Mouse (Mus musculus): ENCODE data around the gene Ephx4. TPM values are rescaled to one million over a fixed set of nuclear protein-coding genes. Genes with fewer than 3 reads are reported as not detected.

The Ephx4 gene
- total RNA-seq, 2 experiments from 2014 or later: 0.31 to 0.33 TPM

DNA sequence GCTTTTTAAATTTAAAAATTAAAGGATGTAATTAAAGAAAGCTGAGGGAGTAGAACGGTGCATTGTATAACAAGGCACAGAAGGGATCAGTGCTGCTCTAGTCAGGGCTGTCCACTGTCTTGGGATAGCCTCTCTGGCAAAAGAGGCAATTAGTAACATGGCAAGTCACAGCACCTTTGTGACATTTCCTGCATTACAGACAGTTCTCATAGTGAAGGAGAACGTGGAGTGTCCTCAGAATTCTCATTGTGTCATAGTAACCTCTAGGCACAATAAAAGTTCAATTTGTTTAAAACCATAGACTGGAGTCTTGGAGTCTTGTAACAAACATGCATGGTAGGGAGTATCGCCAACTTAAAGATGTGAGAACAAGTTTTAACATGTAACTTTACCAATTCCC lies 28.7 kb downstream of the Ephx4 start, which contains the start of gene Lpcat2b:
Gene Lpcat2b (plus strand): TSS at position 301 of the 400 bp plus-strand sequence.
- intact Hi-C loops (cut with DNase I): no loop called here
- DNase-seq: no peak

DNA sequence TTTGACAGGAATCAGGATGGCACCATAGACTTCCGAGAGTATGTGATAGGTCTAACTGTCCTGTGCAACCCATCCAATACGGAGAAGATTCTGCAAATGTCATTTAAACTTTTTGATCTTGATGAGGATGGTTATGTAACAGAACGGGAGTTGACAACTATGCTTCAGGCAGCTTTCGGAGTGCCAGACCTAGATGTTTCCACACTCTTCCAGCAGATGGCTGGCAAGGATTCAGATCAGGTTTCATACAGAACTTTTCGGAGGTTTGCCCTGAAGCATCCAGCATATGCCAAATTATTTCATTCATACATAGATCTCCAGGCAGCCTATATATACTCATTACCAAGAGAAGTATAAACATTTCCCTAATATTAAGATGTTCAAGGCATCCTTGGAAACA lies 31.5 kb downstream of the Ephx4 start:
- intact Hi-C loops (cut with DNase I): no loop called here
- no peak for DNase-seq

DNA sequence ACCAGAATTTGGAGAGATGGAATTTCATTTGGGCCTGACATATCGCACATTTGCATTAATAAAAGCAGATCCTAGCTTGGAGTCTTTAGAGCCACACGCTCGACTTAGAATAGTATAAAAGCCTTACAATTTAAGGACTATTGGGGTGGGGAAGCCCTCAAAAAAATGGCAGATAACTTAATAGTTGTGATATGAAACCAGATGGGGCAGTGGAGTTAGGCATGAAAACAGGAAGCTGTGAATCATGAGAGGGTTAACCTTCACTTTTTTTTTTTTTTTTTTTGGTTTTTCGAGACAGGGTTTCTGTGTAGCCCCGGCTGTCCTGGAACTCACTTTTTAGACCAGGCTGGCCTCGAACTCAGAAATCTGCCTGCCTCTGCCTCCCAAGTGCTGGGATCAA lies 33.6 kb downstream of the Ephx4 start:
- intact Hi-C loops (cut with DNase I): loop anchor here (5.0 kb wide), 1 partner anchor 74 kb away; no protein-coding TSS in a partner anchor
- DNase-seq: no peak

DNA sequence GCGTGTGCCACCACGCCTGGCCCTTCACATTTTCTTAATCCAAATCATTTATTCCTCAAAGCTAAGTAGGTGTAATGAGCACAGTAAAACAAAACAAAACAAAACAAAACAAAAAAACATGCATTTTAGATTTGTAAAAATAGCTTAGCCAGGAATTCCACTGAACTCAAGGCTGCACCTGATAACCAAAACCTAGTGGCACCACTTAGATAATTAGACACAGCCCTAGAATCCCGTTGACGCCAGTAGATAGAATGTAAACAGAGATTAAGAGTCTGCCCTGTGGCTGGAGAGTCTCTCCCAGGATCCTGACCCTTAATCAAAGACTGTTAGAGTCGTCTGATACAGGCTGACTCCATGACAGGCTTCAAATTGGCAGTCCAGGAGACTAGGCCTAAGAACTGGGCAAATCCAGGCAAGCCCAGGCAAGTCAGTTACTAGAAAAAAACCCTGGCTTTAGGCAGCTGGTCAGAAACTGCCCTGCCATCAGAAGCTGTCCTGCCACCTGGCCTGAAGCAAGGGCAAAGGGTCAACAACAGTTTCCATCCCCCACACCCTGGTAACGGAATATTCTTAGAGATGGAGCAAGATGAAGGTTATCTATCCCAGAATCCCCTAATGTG lies 34.2 kb downstream of the Ephx4 start:
- intact Hi-C loops (cut with DNase I): loop anchor here (5.0 kb wide), 1 partner anchor 74 kb away; no protein-coding TSS in a partner anchor
- DNase-seq: no peak

DNA sequence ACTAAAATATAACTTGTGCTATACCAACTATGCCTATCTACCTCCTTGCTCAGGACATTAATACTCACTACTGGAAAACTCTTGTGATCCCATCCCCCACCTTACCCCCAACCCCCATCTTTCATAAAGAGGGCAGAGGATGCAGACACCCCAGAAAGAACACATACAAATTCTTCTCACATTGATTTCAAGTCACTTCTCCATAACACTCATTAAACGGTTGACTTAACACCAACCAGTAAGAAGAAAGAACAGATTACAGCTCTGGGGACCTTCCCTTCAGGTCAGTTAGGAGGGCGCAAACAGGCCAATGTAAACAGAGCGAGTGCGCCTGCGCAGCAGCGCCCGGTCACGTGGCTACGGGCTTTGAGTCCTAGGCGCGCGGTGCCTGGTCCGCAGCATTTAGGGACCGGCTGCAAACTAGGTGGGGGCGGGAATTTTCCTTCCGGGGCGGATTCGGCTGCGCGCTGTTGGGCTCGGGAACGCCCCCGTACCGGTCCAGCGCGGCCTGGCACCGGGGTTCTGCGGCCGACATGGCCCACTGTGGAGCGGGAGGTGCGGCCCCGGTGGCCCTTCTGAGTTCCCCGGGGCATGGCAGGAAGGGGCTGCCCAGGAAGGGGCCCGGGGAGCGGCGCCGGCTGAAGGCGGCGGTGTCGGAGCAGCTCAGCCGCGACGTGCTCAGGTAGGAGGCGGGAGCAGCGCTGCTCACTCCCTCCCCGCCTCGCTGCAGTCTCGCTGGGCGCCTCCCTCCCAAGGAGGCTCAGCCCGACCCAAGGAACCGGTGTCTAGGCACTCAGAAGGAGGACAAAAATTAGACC lies 35.1 kb downstream of the Ephx4 start, which contains the start of gene Btbd8:
Gene Btbd8 (plus strand): TSS at position 534 of the 818 bp plus-strand sequence.
- DNase-seq: peak; percentile 94
- intact Hi-C loops (cut with DNase I): loop anchor here (5.0 kb wide), 1 partner anchor 75 kb away; no protein-coding TSS in a partner anchor

DNA sequence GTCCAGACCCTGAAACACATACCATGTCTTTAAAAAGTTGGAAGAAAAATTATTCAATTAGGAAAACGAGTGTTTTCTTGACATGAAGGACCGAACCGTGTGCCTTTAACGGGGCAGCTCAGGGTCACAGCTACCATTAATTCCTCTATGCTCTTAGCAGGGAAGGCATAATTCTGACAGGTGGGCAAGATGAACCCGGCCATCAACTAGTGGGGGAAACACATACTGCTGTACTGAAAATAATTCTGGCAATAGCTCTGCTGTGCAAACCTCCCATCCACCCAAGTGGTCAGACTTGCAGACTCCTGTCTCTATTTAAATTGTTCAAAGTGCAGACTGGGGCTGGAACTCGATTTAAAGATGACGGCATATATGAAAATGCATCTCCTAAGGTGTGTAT lies 35.8 kb downstream of the Ephx4 start:
- DNase-seq: no peak
- intact Hi-C loops (cut with DNase I): loop anchor here (5.0 kb wide), 1 partner anchor 76 kb away; no protein-coding TSS in a partner anchor

DNA sequence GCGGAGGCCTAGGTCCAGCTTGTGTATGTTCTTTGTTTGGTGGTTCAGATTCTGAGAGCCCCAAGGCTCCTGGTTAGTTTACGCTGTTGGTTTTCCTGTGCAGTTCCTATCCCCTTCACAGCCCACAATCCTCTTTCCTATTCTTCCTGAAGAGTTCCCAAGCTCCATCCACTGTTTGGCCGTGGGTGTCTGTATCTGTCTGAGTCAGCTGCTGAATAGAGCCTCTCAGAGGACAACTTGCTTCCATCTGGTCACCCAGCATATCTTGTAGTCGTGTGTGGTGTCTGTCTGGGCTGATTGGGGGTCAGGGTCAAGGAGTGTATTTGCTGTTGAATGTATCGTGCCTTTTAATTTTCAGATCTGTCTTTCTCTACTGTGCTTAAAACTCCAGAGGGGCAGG lies 39.3 kb downstream of the Ephx4 start:
- intact Hi-C loops (cut with DNase I): no loop called here
- no peak for DNase-seq

DNA sequence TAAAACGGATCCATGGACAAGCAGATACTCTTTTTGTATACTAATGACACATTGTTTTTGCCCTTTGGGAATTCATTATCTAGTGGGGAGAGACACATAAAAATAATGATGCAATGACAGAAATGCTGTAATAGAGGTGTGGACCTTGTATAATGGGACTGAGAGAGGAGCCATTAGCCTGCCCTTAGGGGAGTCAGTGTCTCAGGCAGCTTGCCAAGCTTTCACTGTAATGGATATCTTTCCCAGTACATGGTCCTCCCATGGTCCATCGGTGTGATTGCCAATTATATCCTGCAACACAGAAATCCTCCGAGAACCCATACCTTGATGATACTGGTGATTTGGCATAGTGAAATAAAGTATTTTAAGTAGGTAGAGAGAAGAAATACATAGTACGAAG lies 41.7 kb downstream of the Ephx4 start:
- intact Hi-C loops (cut with DNase I): no loop called here
- DNase-seq: no peak

DNA sequence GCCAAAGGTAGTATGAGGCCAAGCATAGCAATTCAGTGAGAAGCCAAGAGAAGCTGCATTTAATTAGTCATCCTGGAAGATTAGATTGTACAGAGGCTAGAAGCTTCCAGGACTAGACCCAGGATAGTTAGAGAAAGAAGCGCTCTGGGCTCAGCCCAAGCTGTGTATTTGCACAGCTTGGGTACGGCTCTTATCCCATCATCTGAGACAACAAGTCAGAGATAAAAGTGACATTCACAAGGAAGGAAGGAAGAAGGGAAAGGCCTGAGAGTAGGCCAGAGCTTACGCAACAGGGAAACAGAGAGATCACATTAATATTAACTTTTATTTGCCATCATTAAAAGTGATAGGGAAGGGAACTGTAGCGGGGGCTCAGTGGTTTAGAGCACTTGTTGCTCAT lies 45.4 kb downstream of the Ephx4 start:
- intact Hi-C loops (cut with DNase I): no loop called here
- no peak for DNase-seq

DNA sequence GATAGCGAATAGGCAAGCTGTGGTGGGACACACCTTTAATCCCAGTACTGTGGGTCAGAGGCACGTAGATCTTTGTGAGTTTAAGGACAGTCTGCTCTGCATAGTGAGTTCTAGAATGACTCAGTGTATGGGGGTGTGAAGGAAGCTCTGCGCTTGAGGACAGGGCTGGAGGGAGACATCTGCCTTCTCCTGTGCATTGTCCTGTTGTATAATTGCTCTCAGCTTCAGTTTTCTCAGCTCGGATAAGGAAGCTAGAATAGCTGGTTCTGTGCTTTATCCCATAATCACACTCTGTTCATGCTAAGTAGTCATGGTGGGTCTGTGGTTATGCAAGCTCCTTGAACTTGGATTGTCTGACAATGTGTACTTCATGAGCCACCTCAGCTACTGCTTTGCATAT lies 46.2 kb downstream of the Ephx4 start:
- DNase-seq: no peak
- intact Hi-C loops (cut with DNase I): no loop called here

DNA sequence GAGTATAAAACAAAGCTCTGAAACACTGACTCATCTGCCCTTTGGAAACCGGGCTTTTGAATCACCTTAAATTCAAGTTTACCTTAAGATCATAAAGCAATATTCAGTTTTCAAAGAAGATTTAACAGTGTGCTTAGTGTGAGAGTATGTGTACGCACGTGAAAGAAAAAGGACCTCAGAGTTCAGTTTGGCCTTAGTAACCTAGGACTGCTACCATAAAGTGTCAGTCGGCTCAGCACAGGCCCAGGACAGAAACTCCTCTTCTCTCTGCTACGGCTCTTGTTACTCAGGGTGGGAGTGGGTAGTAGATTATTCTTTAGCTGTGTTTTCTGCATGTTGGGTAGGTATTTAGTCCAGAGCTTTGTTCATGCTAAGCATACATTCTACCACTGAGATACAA lies 47.1 kb downstream of the Ephx4 start:
- DNase-seq: no peak
- intact Hi-C loops (cut with DNase I): no loop called here

DNA sequence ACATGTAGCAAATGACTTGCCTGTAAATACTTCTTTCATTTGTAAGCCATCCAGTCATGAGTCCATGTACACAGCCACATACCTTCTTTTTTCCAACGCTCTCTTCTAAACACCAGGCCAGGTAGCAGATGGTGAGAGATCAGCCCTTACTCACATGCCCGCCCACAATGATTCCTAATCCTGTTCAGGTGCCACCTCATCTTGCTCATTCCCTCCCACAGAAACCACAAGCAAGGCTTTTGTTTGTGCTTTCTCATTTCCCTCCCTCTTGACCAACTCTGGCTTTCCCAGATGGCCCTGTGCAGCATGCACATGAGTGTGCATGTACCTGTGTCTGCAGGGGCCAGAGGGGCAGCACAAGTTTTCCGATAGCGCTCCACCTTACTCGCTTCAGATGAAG lies 47.8 kb downstream of the Ephx4 start:
- DNase-seq: no peak
- intact Hi-C loops (cut with DNase I): no loop called here

DNA sequence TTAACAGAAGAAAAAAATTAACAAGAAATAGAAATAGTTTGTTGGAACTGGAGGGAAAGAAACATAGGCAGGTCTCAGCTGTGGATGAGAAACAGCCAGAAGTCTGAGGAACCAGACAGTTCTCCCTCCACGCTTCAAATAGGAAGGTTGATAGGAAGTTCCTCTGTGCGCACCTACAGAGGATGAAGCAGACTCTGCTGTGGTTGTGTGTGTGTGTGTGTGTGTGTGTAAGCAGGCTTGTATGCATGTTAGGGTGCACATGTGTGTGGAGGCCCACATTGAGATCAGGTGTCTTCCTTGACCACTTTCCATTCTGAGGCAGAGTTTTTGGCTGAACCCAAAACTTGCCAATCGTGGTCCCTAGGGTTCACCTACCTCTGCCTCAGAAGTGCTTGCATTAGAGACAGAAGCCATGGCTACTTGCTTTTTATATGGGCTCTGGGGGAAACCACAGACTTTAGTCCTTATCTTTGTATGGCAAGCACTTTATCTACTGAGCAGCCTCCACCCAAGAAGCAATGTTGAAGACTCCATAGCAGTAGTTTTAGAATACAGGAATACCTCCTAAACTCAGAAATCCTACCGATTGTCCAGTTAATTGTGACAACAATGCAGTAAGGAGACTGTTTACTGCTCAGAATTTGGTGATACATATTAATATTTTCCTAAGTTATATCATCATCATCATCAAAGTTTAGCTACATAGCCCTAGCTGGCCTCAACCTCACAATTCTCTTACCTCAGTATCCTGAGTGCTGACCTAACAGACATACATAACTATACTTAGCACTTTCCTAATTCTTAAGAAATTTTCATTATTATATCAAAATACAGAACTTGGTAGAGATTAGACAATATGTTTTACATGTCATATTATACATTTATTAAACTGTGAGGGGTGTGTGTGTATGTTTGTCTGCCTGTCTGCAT lies 59.9 kb downstream of the Ephx4 start:
- DNase-seq: no peak
- intact Hi-C loops (cut with DNase I): no loop called here

DNA sequence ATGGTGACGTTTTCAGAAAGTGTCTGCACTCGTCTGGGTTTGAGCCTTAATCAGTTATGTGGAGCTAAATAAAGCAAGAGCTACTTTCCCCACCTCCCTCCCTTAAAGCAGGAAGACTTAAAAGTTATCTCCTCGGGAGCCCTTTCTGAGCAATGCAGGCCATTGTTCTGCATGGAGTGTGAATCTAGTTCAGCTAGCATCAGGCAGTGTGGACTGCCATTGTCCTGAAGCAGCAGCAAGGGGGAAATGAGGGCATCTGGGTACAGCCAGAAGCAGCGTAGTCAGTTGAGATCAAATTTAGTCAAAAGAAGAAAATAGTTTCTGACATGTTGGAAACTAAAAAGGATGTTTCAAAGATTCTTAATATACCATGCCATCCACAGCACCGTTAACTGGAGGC lies 64.0 kb downstream of the Ephx4 start:
- intact Hi-C loops (cut with DNase I): no loop called here
- no peak for DNase-seq

DNA sequence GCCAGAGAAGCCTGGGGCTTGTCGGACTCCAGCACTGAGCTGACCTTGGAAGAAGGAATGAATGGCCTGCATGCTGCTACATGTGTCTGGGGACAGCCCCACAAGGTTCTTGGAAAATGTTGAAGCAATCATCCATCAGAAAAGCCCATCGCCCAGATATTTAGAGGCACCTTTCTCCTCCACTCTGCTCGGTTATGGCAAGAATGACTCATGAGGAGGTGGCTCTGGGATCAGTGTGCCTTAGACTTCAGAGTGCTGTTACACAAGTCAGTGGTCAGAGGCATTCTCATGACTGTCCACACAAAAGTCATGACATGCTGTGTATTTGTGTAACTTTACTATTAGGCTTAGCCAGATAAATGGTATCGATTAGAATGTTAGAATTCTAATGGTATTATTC lies 64.6 kb downstream of the Ephx4 start:
- no peak for DNase-seq
- intact Hi-C loops (cut with DNase I): no loop called here

DNA sequence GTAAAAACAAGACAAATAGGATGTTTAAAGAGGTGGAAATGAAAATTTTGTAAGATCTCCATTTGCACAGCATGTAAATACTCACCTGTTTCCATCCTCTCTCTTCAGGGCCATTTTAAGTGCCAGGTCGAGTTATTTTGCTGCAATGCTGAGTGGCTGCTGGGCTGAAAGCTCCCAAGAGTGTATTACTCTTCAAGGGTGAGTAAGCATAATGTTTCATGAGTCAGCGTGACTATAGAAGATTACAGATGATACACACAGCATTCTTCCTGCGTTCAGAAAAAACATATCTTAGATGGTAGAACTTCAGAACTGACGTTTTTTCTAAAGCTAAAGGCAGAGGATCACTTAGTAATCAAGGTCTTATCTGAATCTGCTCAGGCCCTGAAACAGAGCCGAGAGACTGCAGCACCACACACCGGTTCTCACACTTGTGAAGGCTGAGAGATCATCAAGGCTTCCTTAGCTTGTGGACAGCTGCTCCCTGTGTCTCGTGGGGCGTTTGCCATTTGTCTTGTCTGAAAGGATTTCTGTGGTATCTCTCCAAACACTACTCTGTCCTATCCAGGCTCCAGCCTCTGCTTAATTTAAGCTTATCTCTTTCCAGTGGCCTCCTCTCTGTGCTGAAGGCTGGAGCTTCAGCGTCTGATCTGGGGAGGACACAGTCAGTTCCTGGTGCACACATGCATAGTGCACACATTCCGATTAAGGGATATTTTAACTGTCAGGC lies 68.2 kb downstream of the Ephx4 start:
- no peak for DNase-seq
- intact Hi-C loops (cut with DNase I): no loop called here

Data from heart, postnatal 36 days (tissue).